Mouse (Mus musculus): Measurements from ENCODE around the gene Usp30.

- TF ChIP-seq CTCF (IDR thresholded peaks at IDR 0.05 in 2 of 3, conservative IDR thresholded peaks at IDR 0.05 in 1 of 3; ENCODE audit: control insufficient read depth in 1 of 3, insufficient read depth in 1 of 3, low read depth in 2 of 3, low read length in 3 of 3, poor library complexity in 1 of 3, severe bottlenecking in 1 of 3) (no peak), POLR2AphosphoS5 (IDR thresholded peaks at IDR 0.05; ENCODE audit: borderline replicate concordance, low read depth, low read length) (no peak), POLR2A (IDR thresholded peaks at IDR 0.05; ENCODE audit: control insufficient read depth in 1 of 2, insufficient read depth in 1 of 2, low read depth in 1 of 2, low read length in 2 of 2, poor library complexity in 1 of 2) (no peak), UBTF (IDR thresholded peaks at IDR 0.05; ENCODE audit: borderline replicate concordance, insufficient read depth, low read depth, low read length) (no peak), BHLHE40 (IDR thresholded peaks at IDR 0.05; ENCODE audit: borderline replicate concordance, low read depth, low read length) (no peak)
Observed at GRCm38 (mm10) chr5:114091057-114091807, 26.0 kb downstream of the Usp30 start, which contains the start of gene Svop.

Measured in MEL (cell line).